Mouse (Mus musculus) left cerebral cortex, postnatal 4 days (tissue): Measurements from ENCODE around the gene Map4k5. TPM values are rescaled to one million over a fixed set of nuclear protein-coding genes. Genes with fewer than 3 reads are reported as not detected.

ENCODE experiments used
- DNase-seq: peaks from one replicate; pipeline ENCODE4 v3.0.0-alpha.2; 2022
- intact Hi-C: fragments of 180-260 bp; cut with DNase I; formaldehyde crosslinking; loops from one replicate; pipeline ENCODE4 v1.15.1; 2025
- total RNA-seq, 2 experiments: library from RNA; stranded (reverse); gene quantifications; 2 replicates each; pipeline ENCODE4 v1.2.3; 2021

The Map4k5 gene
- total RNA-seq, 2 experiments from 2014 or later, result 48.6 to 57.3 TPM

DNA sequence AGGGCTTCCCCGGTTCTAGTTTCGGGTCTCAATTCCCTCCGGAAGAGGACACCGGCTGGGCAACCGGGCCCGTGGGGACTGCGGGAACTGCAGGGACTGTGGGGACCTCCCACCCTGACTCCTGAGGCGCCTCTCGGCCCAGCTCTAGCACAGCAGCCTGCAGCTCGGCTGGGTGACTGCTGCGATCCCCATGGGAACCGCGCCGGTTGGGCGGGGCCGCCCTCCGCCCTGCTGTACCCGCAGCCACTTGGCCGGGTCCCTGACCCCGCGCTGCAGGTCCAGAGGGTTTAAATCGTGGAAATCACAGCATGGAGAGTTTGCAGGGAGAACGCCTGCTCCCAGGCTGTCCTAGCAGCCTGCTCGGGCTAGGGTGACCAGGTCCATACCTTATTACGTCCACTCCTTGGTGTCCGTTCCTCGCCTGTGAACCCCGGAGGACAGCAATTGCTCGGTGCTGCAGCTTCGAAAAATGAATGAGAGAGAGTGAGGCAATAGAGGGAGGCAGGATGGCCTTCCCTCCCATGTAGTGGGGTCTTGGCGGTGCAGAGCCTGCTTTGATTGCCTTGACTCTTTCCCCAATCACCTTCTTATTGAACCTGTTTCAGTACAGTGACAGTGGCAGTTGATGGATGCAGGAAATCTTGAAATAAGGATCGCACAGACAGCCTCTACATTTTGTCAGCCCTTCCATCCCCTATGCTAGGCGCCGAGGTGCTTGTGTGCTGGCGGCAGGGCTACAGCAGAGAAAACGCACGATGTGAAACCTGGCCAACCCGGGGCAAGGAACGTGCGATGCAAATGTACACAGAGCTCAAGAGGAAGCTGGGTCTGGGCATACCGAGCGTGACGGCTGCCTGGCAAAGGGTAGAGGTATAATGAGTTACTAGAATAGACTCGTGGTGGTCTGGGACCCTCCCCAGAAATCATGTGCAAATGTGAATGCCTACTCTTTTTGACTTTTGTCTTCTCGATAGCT is 102.2 kb downstream of the Map4k5 start, which contains the start of gene Cdkl1:
Cdkl1 (minus strand) TSS at position 738 of the 976 bp plus-strand sequence.
- DNase-seq, result peak; percentile 52
- intact Hi-C loops, result no loop called here

DNA sequence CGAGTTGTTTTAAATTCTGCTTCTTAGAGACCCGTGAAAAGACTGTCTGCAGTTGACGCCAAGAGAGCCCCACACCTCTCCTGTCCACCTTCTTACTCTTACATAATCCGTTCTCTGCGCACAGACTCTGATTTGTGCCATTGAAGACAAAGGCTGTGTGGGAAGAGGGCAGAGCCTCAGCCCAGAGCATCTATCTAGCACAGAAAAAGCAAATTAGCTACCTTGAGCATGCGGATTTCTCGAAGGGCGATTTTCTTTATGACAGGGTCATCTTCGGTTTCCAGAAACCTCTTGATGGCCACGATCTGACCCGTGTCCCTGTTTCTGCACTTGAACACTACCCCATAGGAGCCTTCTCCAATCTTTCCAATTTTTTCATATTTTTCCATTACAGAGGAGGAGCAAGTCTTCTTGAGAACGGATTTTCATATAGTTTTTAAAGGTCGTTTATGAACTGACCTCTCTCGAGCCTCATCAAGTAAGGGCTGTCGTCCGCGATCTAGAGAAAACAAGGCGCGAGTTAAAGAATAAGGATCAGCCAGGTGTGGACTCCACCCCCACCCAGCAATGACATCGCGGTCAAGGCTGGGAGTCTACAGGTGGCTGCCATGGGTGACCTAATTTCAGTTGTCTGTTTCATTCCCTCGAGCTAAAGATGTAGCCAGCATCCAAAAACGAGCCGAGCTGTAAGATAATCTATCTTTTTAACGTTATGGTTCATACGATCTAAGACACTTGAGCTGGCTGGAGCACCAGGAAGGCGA is 103.1 kb downstream of the Map4k5 start:
- DNase-seq, result no peak
- intact Hi-C loops, result no loop called here

GRCm38 (mm10) chr12:69788380-69788779 is 104.6 kb downstream of the Map4k5 start:
- DNase-seq, result no peak
- intact Hi-C loops, result no loop called here

DNA sequence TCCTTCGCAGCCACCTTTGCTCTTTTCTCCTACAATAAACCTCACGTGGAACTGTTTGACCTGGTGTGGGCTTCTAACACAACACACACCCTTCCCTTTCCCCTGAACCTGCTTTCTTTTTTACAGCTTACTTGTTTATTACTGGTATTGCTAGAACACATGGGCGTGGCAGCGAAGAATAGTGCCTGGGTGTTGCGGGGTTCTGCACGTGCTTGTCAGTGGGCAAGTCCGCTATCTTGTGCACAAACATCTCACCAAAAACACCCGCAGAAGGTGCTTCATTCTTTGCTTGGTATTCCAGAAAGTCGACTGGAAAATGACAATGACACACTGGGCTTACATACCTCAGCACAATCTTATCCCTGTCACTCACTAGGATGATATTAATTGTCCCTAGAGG is 107.5 kb downstream of the Map4k5 start:
- intact Hi-C loops, result no loop called here
- no peak for DNase-seq

DNA sequence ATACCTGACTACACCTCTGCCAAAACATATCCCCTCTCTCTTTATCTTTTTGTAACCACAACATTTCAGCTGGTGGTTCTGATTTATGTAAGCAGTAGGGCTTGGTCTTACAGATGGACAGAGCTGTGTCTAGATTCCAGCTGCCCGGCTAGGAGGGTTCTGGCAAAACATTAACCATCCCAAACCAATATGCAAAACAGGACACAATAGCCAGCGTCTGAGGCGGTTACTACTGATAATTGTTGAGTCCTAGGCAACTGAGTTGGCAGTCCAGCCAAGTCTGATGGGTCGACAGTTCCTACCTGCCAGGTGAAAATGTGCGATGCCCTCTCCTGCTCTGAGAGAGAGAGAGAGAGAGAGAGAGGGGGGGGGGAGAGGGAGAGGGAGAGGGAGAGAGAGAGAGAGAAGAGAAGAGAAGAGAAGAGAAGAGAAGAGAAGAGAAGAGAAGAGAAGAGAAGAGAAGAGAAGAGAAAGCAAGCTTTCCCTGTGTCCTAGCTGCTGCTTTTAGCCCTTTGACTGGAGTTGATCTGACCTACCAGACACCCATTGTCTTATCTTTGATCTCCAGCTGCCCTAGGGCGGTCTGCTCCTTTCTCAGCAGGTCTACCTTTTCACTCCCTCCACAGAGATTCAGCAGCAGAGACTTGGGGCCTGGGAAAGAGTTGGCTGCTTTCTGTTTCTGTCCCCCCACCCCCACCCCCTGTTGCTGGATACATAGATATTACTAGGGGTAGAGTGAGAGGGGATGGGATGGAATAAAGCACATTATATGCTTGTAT is 109.6 kb downstream of the Map4k5 start:
- intact Hi-C loops, result no loop called here
- no peak for DNase-seq

GRCm38 (mm10) chr12:69781935-69782650 is 110.9 kb downstream of the Map4k5 start:
- intact Hi-C loops, result no loop called here
- no peak for DNase-seq

GRCm38 (mm10) chr12:69781480-69781879 is 111.5 kb downstream of the Map4k5 start:
- intact Hi-C loops, result no loop called here
- DNase-seq, result no peak

DNA sequence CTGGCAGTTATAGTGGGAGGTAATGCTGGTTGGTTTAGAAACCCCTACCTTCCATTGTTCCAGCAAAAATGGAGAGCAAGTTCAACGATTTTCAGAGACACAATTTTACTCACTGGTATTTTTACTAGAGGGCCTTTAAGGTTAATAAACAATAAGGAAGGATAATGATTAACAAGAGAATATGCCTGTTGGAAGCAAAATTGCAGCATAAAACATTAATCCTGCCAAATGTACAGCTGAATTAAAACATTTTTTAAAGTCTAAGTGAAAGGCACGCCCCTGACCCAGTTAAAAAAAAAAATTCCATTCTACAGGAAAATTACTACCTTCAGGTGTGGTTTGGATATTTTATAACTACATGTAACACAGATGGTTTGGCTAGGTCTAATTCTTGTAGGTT is 115.0 kb downstream of the Map4k5 start:
- no peak for DNase-seq
- intact Hi-C loops, result no loop called here

DNA sequence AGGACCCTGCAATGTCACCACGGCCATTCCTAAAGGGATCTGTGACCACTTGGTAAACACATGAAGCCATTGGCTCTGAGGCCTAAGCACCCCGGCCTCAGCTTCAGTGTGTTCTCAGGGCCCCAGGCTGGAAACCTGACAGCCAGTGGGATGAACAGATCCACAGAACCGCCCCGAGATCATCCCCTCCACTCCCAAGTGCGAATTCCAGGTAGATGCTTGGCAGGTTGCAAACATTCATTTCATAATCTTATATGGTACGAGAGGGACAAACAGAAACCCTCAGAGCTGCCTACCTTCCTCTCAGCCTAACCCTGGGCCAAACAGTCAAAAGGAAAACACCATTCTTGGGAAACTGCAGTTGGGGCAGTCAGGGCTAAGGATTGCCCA is 115.7 kb downstream of the Map4k5 start:
- DNase-seq, result no peak
- intact Hi-C loops, result no loop called here

- intact Hi-C loops, result no loop called here
- no peak for DNase-seq
Observed at GRCm38 (mm10) chr12:69776607-69777340, 116.2 kb downstream of the Map4k5 start.

- intact Hi-C loops, result no loop called here
- no peak for DNase-seq
Observed at GRCm38 (mm10) chr12:69768841-69769240, 124.2 kb downstream of the Map4k5 start.

DNA sequence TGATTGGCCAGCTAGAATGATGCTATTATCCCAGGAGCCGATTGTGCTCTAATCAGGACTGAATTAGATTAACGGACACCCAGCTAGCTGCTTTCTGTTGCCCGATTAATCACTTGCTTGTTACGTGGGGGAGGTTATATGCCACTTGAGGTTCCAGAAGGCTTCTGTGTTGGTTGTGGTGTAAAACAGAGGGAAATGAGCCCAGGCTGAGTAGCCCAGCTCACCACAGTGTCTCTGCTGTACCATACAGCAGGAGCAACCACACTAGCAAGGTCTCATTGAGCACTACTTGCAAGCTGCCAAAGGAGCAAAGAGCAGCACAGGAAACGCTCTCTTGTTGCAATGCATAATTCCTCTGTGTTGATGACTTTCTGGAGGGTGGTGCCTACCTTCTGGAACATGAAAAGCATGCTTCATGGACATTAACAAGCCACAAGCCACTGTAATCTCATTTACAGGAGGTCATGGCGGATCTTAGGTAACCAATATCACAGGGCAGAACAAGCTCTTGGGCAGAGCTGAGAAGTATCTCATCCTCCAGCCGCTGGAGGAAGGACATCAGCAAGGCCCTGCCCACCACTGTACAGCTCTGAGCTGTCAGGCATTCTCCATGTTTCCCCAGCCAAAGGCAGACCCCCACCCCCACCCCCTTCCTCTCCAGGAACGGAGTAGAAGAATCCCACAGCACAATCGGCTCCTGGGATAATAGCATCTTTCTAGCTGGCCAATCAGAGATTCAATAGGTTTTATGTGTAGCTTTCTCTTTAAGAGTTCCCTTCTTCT is 125.3 kb downstream of the Map4k5 start:
- intact Hi-C loops, result no loop called here
- DNase-seq, result no peak

GRCm38 (mm10) chr12:69766185-69766904 is 126.7 kb downstream of the Map4k5 start:
- DNase-seq, result no peak
- intact Hi-C loops, result no loop called here

DNA sequence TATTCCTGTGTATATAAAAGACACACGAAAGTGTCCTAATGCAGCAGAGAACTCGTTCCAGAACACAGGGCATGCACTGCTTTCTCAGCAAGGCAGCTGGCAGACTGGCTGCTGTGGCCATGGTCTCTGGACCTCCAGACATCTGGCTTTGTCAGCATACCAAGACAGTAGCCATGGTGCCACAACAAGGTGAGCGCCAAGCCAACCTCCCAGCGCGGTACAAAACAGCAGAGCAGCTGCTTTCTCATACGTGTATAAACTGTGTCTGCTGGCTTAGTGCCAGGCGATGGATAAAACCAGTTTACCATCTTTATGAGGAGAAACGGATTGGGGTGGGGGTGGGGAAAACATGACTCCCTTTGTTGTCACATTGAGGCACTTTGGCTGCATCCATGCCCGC is 127.5 kb downstream of the Map4k5 start:
- no peak for DNase-seq
- intact Hi-C loops, result no loop called here

DNA sequence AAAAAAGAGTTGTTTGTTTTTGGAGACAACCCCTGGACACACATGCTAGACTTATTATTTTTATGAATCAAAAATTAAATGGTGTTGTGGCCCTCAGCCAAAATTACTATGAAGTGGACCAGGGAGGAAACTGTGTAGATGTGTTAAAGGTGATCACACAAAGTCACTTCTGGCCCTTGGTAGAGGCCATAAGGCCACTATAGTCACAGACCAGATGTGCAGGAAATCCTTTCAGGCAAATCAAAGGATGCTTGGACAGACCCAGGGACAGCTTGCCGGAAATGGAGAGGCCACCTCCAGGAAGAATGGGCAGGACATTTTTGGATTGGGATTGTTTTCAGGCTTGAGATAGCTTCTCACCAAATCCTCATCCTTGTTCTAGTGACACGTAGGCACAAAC is 131.4 kb downstream of the Map4k5 start:
- intact Hi-C loops, result no loop called here
- DNase-seq, result no peak

DNA sequence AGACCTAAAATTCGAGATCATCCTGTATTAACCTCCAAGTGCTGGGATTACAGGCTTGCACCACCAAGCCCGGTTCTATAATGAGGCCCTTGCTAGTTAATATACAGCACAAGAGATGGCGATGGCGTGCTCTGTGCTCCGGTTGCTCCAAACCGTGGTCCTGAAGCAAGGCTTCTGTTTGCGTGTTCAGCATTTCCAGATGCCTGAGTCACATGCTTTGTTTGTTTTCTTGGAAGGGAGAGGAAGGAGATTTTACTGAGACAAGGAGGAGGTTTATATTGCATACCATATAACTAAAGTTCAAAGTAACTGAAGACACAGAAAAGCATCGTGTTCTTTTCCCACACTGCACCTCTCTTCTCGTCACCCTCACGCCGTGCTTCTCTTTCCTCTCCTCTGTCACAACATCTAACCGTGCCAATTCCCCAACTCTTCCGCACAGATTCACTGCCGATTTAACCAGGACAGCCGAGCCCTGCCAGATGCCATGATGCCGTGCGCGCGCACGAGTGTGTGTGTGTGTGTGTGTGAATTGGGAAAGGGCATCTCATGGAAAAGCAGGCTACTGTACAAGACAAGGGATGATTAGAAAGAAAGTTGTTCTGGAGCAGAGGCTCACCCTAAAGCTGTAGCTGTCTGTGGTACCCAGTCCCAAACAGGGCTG is 132.1 kb downstream of the Map4k5 start:
- DNase-seq, result peak; percentile 41

GRCm38 (mm10) chr12:69760014-69760413 is 133.0 kb downstream of the Map4k5 start:
- intact Hi-C loops, result no loop called here
- no peak for DNase-seq

More for the DNA sequence above, 132.1 kb downstream of the Map4k5 start:
- intact Hi-C loops, result no loop called here
